Mouse (Mus musculus) hindbrain, embryonic 13.5 days (tissue): ENCODE measurements at regions not wholly inside any gene's neighbourhood (a gene's known extent, or its start where the extent isn't known, plus 50 kb on each side); places are given as distances from the start of the nearest gene placed in this dataset.

Source experiments
- ATAC-seq: fragments of 200-750 bp; cut with Nextera tagmentation; 2 replicates; pipeline ENCODE4 v1.8.0; 2017; ENCODE audit warnings: moderate TSS enrichment; ENCODE audit not compliant: low FRiP score
- H3K27ac ChIP-seq: fragments of 300-500 bp; sonication (generic); 2 replicates; pipeline ENCODE4 v1.5.1; 2015; ENCODE audit warnings: inconsistent platforms, mild to moderate bottlenecking, moderate library complexity
- H3K27me3 ChIP-seq: fragments of 300-500 bp; sonication (generic); 2 replicates; pipeline ENCODE4 v1.6.1; 2015; ENCODE audit warnings: mild to moderate bottlenecking, inconsistent platforms
- H3K36me3 ChIP-seq: fragments of 300-500 bp; sonication (generic); 2 replicates; pipeline ENCODE4 v1.6.1; 2015; ENCODE audit warnings: mild to moderate bottlenecking, inconsistent platforms
- H3K4me1 ChIP-seq: fragments of 300-500 bp; sonication (generic); replicated peaks from 2 replicates; pipeline ENCODE4 v1.6.1; 2015; ENCODE audit warnings: inconsistent platforms
- H3K4me2 ChIP-seq: fragments of 300-500 bp; sonication (generic); 2 replicates; pipeline ENCODE4 v1.6.1; 2015; ENCODE audit warnings: inconsistent platforms, mild to moderate bottlenecking, moderate library complexity
- H3K4me3 ChIP-seq: fragments of 300-500 bp; sonication (generic); 2 replicates; pipeline ENCODE4 v1.5.1; 2015; ENCODE audit warnings: mild to moderate bottlenecking, inconsistent platforms
- H3K9ac ChIP-seq: fragments of 300-500 bp; sonication (generic); 2 replicates; pipeline ENCODE4 v1.6.1; 2015; ENCODE audit warnings: mild to moderate bottlenecking, inconsistent platforms
- H3K9me3 ChIP-seq: fragments of 300-500 bp; sonication (generic); 2 replicates; pipeline ENCODE4 v1.6.1; 2016; ENCODE audit warnings: inconsistent platforms
- WGBS: fragments of 180-500 bp; shearing (Covaris S2); methylation state at CpG from one replicate; pipeline ENCODE4 v1.1.7; 2015; 5-methylcytosine and 5-hydroxymethylcytosine counted together

GRCm38 (mm10) chr4:89049592-89050440 is 87.1 kb upstream of the Mtap start:
- no peaks in the 10 kb centered on the region for H3K36me3 ChIP-seq
- no peak overlapping the region for H3K9ac ChIP-seq
- H3K4me2 ChIP-seq, result no peak overlapping the region
- H3K4me3 ChIP-seq, result no peak overlapping the region
- H3K27ac ChIP-seq, result no peak overlapping the region
- ATAC-seq, result no peak
- H3K4me1 ChIP-seq, result no peaks in the 10 kb centered on the region
- 83% methylated on average over 7 of the region's 7 CpGs for WGBS
- no peaks in the 10 kb centered on the region for H3K9me3 ChIP-seq
- no peaks in the 10 kb centered on the region for H3K27me3 ChIP-seq

GRCm38 (mm10) chr4:89044516-89044915 is 92.4 kb upstream of the Mtap start:
- H3K4me3 ChIP-seq, result no peak overlapping the region
- no peak for ATAC-seq
- no peak overlapping the region for H3K4me2 ChIP-seq
- H3K27ac ChIP-seq, result no peak overlapping the region
- no peaks in the 10 kb centered on the region for H3K27me3 ChIP-seq
- no peak overlapping the region for H3K9ac ChIP-seq
- H3K9me3 ChIP-seq, result no peaks in the 10 kb centered on the region
- peaks cover 3% of the 10 kb centered on the region; the same call in 1 of the 2 replicates for H3K4me1 ChIP-seq
- H3K36me3 ChIP-seq, result no peaks in the 10 kb centered on the region

GRCm38 (mm10) chr4:89043982-89044381 is 92.9 kb upstream of the Mtap start:
- no peak overlapping the region for H3K27ac ChIP-seq
- H3K9me3 ChIP-seq, result no peaks in the 10 kb centered on the region
- no peaks in the 10 kb centered on the region for H3K36me3 ChIP-seq
- peaks cover 3% of the 10 kb centered on the region; the same call in 1 of the 2 replicates for H3K4me1 ChIP-seq
- no peaks in the 10 kb centered on the region for H3K27me3 ChIP-seq
- no peak for ATAC-seq
- H3K4me3 ChIP-seq, result no peak overlapping the region
- H3K4me2 ChIP-seq, result no peak overlapping the region
- WGBS, result 72% methylated on average over 1 of the region's 1 CpGs
- H3K9ac ChIP-seq, result no peak overlapping the region

GRCm38 (mm10) chr4:89040856-89041255 is 96.1 kb upstream of the Mtap start:
- Histone ChIP-seq H3K36me3 (no peaks in the 10 kb centered on the region), H3K9ac (no peak overlapping the region), H3K4me1 (peaks cover 3% of the 10 kb centered on the region; the same call in 1 of the 2 replicates), H3K4me3 (no peak overlapping the region), H3K27me3 (no peaks in the 10 kb centered on the region), H3K27ac (no peak overlapping the region), H3K4me2 (no peak overlapping the region), H3K9me3 (no peaks in the 10 kb centered on the region)
- ATAC-seq, result no peak
- WGBS, result 43% methylated on average over 5 of the region's 5 CpGs

GRCm38 (mm10) chr4:89038906-89039305 is 98.0 kb upstream of the Mtap start:
- no peak for ATAC-seq
- H3K4me2 ChIP-seq, result no peak overlapping the region
- no peak overlapping the region for H3K27ac ChIP-seq
- H3K4me3 ChIP-seq, result no peak overlapping the region
- peaks cover 3% of the 10 kb centered on the region; the same call in 1 of the 2 replicates for H3K4me1 ChIP-seq
- no peak overlapping the region for H3K9ac ChIP-seq
- H3K36me3 ChIP-seq, result no peaks in the 10 kb centered on the region
- no peaks in the 10 kb centered on the region for H3K27me3 ChIP-seq
- no peaks in the 10 kb centered on the region for H3K9me3 ChIP-seq
- 76% methylated on average over 5 of the region's 5 CpGs for WGBS

- H3K36me3 ChIP-seq, result no peaks in the 10 kb centered on the region
- WGBS, result 67% methylated on average over 4 of the region's 4 CpGs
- no peak overlapping the region for H3K4me3 ChIP-seq
- no peaks in the 10 kb centered on the region for H3K27me3 ChIP-seq
- no peak for ATAC-seq
- H3K4me1 ChIP-seq, result peaks cover 3% of the 10 kb centered on the region; the same call in 1 of the 2 replicates
- H3K27ac ChIP-seq, result no peak overlapping the region
- H3K9ac ChIP-seq, result no peak overlapping the region
- no peak overlapping the region for H3K4me2 ChIP-seq
- H3K9me3 ChIP-seq, result no peaks in the 10 kb centered on the region
Measured at GRCm38 (mm10) chr4:89038135-89038534, 98.8 kb upstream of the Mtap start.

- Histone ChIP-seq H3K36me3 (no peaks in the 10 kb centered on the region), H3K27ac (no peak overlapping the region), H3K27me3 (no peaks in the 10 kb centered on the region), H3K4me2 (no peak overlapping the region), H3K9ac (no peak overlapping the region), H3K4me1 (no peaks in the 10 kb centered on the region), H3K4me3 (no peak overlapping the region), H3K9me3 (no peaks in the 10 kb centered on the region)
- no peak for ATAC-seq
- WGBS, result 80% methylated on average over 2 of the region's 2 CpGs
Measured at GRCm38 (mm10) chr4:89034822-89035221, 102.1 kb upstream of the Mtap start.

- Histone ChIP-seq H3K4me1 (no peaks in the 10 kb centered on the region), H3K4me3 (no peak overlapping the region), H3K9me3 (no peaks in the 10 kb centered on the region), H3K27ac (no peak overlapping the region), H3K27me3 (no peaks in the 10 kb centered on the region), H3K36me3 (no peaks in the 10 kb centered on the region), H3K9ac (no peak overlapping the region), H3K4me2 (no peak overlapping the region)
- ATAC-seq, result no peak
- 48% methylated on average over 3 of the region's 3 CpGs for WGBS
Measured at GRCm38 (mm10) chr4:89034299-89034698, 102.6 kb upstream of the Mtap start.

GRCm38 (mm10) chr4:89012681-89013353 is 124.1 kb upstream of the Mtap start:
- Histone ChIP-seq H3K9ac (no peak overlapping the region), H3K4me3 (no peak overlapping the region), H3K27ac (no peak overlapping the region), H3K4me1 (no peaks in the 10 kb centered on the region), H3K36me3 (no peaks in the 10 kb centered on the region), H3K27me3 (no peaks in the 10 kb centered on the region), H3K4me2 (no peak overlapping the region), H3K9me3 (no peaks in the 10 kb centered on the region)
- ATAC-seq, result no peak
- 53% methylated on average over 2 of the region's 2 CpGs for WGBS

- H3K4me1 ChIP-seq, result no peaks in the 10 kb centered on the region
- 93% methylated on average over 5 of the region's 5 CpGs for WGBS
- no peak overlapping the region for H3K9ac ChIP-seq
Measured at GRCm38 (mm10) chr4:89008561-89008960, 128.4 kb upstream of the Mtap start.

GRCm38 (mm10) chr4:89001470-89001869 is 121.5 kb upstream of the Ifne start:
- H3K27ac ChIP-seq, result no peak overlapping the region
- ATAC-seq, result no peak

More at GRCm38 (mm10) chr4:89008561-89008960, 128.4 kb upstream of the Mtap start:
- Histone ChIP-seq H3K4me3 (no peak overlapping the region), H3K27me3 (no peaks in the 10 kb centered on the region), H3K4me2 (no peak overlapping the region), H3K27ac (no peak overlapping the region), H3K9me3 (no peaks in the 10 kb centered on the region), H3K36me3 (no peaks in the 10 kb centered on the region)
- no peak for ATAC-seq

GRCm38 (mm10) chr4:89000855-89001254 is 120.9 kb upstream of the Ifne start:
- no peak for ATAC-seq
- Histone ChIP-seq H3K4me3 (no peak overlapping the region), H3K4me2 (no peak overlapping the region), H3K9me3 (no peaks in the 10 kb centered on the region), H3K9ac (no peak overlapping the region), H3K4me1 (no peaks in the 10 kb centered on the region), H3K36me3 (no peaks in the 10 kb centered on the region), H3K27ac (no peak overlapping the region), H3K27me3 (no peaks in the 10 kb centered on the region)
- 77% methylated on average over 4 of the region's 4 CpGs for WGBS

More at GRCm38 (mm10) chr4:89001470-89001869, 121.5 kb upstream of the Ifne start:
- Histone ChIP-seq H3K9ac (no peak overlapping the region), H3K27me3 (no peaks in the 10 kb centered on the region), H3K9me3 (no peaks in the 10 kb centered on the region), H3K4me3 (no peak overlapping the region), H3K36me3 (no peaks in the 10 kb centered on the region), H3K4me2 (no peak overlapping the region), H3K4me1 (no peaks in the 10 kb centered on the region)
- 90% methylated on average over 4 of the region's 4 CpGs for WGBS

- H3K27me3 ChIP-seq, result no peaks in the 10 kb centered on the region
- no peaks in the 10 kb centered on the region for H3K4me1 ChIP-seq
- H3K4me3 ChIP-seq, result no peak overlapping the region
- H3K36me3 ChIP-seq, result no peaks in the 10 kb centered on the region
- WGBS, result 85% methylated on average over 6 of the region's 6 CpGs
- no peak for ATAC-seq
- H3K27ac ChIP-seq, result no peak overlapping the region
- H3K9ac ChIP-seq, result no peak overlapping the region
- no peaks in the 10 kb centered on the region for H3K9me3 ChIP-seq
- H3K4me2 ChIP-seq, result no peak overlapping the region
Measured at GRCm38 (mm10) chr4:89000200-89000599, 120.2 kb upstream of the Ifne start.
